Mouse (Mus musculus): ENCODE data around the gene Nkpd1.

DNA sequence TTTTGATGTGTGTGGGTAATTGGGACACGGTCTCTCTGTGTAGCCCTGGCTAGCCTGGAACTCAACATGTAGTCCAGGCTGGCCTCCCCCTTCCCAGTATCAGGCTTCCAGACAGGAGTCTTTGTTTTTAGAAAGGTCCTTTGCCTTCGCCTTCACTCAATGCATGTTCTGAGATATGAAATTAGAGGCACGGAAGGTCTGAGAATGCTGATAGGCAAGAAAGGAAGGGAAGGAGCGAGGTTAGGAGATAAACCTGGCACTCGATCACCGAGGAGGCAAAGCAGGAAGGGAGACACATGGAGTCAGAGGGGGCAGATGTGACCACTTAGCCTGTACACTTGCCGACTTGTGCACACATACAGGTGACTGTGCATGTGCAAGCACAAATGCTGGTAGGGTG is 31.1 kb upstream of the Nkpd1 start:
- no peak for TF ChIP-seq POLR2AphosphoS2 (IDR thresholded peaks at IDR 0.05; ENCODE audit: insufficient read length, low read depth)
- no peak for TF ChIP-seq E2F4 (IDR thresholded peaks at IDR 0.05; ENCODE audit: insufficient read depth)
